Mouse (Mus musculus) brain, adult 2 months (tissue): ENCODE measurements at regions not wholly inside any gene's neighbourhood (a gene's known extent, or its start where the extent isn't known, plus 50 kb on each side); places are given as distances from the start of the nearest gene placed in this dataset.

ENCODE experiments used
- DNase-seq: peaks from one replicate; pipeline ENCODE4 v3.0.0; 2011; ENCODE audit warnings: low read depth, low spot score

DNA sequence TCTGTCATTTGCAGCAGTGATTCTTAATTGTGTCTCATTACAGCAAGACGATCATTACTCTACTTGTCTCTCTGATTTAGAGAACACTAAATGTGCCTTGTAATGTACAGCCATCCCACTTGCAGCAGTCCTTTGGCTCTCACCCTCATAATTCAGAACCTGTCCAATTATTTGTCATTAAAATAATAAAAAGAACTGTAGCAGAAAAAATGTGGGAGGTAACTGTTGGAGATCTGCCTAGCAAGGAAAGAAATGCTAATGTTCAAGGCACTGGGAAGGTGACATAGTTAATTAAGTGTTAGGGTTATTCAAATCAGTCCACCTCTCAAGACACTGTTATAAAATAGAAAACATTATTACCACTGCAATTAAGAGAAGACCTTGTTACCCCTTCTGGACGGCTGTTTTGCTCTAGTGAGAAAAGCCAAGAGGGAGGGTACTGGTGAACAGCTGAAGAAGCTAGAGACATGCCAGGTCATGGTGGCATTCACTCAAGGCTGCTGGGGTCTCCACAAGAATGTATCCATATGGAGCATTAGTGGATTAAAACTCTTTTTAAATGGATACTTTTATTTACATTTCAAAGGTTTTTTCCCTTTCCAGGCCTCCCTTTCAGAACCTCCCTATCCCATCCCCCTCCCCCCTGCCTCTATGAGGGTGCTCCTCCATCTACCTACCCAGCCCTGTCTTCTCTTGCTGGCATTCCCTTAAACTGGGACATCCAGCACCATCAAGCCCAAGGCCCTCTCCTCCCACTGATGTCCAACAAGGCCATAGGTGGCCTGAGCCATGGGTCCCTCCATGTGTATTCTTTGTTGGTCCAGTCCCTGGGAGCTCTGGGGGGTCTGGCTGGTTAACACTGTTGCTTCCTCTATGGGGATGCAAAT lies 69.4 kb downstream of the Gm11487 start:
- peak; percentile 16 for DNase-seq
